Mouse (Mus musculus) ES-E14 (cell line): ENCODE data around the gene Acvrl1. TPM values are rescaled to one million over a fixed set of nuclear protein-coding genes. Genes with fewer than 3 reads are reported as not detected.

ENCODE experiments used
- DNase-seq: peaks from one replicate; pipeline ENCODE4 v3.0.0-alpha.2; 2013; ENCODE audit warnings: low read depth, low spot score
- H3K27ac ChIP-seq: 2 replicates; pipeline ENCODE4 v1.5.1; 2012; ENCODE audit warnings: low read depth, mild to moderate bottlenecking, low read length, moderate library complexity, mixed read lengths; ENCODE audit not compliant: poor library complexity, insufficient read depth, severe bottlenecking
- H3K36me3 ChIP-seq: 2 replicates; pipeline ENCODE4 v1.6.1; 2012; ENCODE audit warnings: mild to moderate bottlenecking, low read length, moderate library complexity, mixed read lengths; ENCODE audit not compliant: control insufficient read depth, poor library complexity, insufficient read depth, severe bottlenecking
- H3K4me1 ChIP-seq, 2 experiments: fragments of 150-350 bp in 1 of 2; sonication (generic) in 1 of 2; 2 replicates each; pipeline ENCODE4 v1.6.1; 2012; ENCODE audit warnings: low read length in 2 of 2, mild to moderate bottlenecking in 1 of 2, mixed read lengths in 1 of 2; ENCODE audit not compliant: control insufficient read depth in 2 of 2, insufficient read depth in 2 of 2, poor library complexity in 1 of 2
- H3K4me3 ChIP-seq, 2 experiments: fragments of 150-350 bp in 1 of 2; sonication (generic) in 1 of 2; 2 replicates each; pipeline ENCODE4 v1.5.1; 2012; ENCODE audit warnings: low read length in 2 of 2, low read depth in 1 of 2, mild to moderate bottlenecking in 1 of 2, mixed read lengths in 1 of 2; ENCODE audit not compliant: insufficient read depth in 1 of 2, poor library complexity in 1 of 2, severe bottlenecking in 1 of 2
- H3K9ac ChIP-seq: 2 replicates; pipeline ENCODE4 v1.6.1; 2012; ENCODE audit warnings: low read depth, mild to moderate bottlenecking, low read length, mixed read lengths; ENCODE audit not compliant: poor library complexity, insufficient read depth, severe bottlenecking
- H3K9me3 ChIP-seq: fragments of 150-350 bp; sonication (generic); 2 replicates; pipeline ENCODE4 v1.6.1; 2012; ENCODE audit warnings: low read depth, mild to moderate bottlenecking, low read length; ENCODE audit not compliant: control insufficient read depth, insufficient read depth
- CHD2 ChIP-seq: IDR thresholded peaks from 2 replicates; pipeline ENCODE4 v1.6.1; 2014; ENCODE audit warnings: mild to moderate bottlenecking, low read depth, low read length, inconsistent platforms
- HCFC1 ChIP-seq: IDR thresholded peaks from 2 replicates; pipeline ENCODE4 v1.6.1; 2012; ENCODE audit warnings: low read length, inconsistent platforms, borderline replicate concordance; ENCODE audit not compliant: insufficient read depth
- MAFK ChIP-seq: IDR thresholded peaks from 2 replicates; pipeline ENCODE4 v1.6.1; 2014; ENCODE audit warnings: mild to moderate bottlenecking, low read depth, low read length, inconsistent platforms; ENCODE audit not compliant: insufficient read depth
- ZC3H11A ChIP-seq: IDR thresholded peaks from 2 replicates; pipeline ENCODE4 v1.6.1; 2012; ENCODE audit warnings: low read depth, mild to moderate bottlenecking, inconsistent platforms, low read length, borderline replicate concordance
- ZNF384 ChIP-seq: IDR thresholded peaks from 2 replicates; pipeline ENCODE4 v1.6.1; 2012; ENCODE audit warnings: low read depth, low read length, inconsistent platforms
- in situ Hi-C, 2 experiments: fragments of 600-800 bp; cut with MboI; formaldehyde crosslinking; loops; one replicate each; pipeline ENCODE4 v1.15.1; 2025; ENCODE audit warnings: low sequenced_read_pairs in 2 of 2, inconsistent platforms in 1 of 2; ENCODE audit not compliant: unreplicated experiment in 2 of 2
- total RNA-seq: library from RNA; depleted of rRNA; stranded (reverse); fragments of 300-350 nt; gene quantifications from 2 replicates; pipeline ENCODE4 v1.2.3, GENCODE M21; 2012

Gene Acvrl1
- total RNA-seq, 1 experiment: 3.3 TPM

GRCm38 (mm10) chr15:101175613-101176283 is 47.4 kb downstream of the Acvrl1 start:
- Histone ChIP-seq H3K9me3 (no peaks in the 10 kb centered on the region), H3K4me1 (peaks cover 9 to 28% of the 10 kb centered on the region in 2 experiments; a peak in 3 of 4 replicates), H3K27ac (no peak overlapping the region), H3K36me3 (no peaks in the 10 kb centered on the region), H3K9ac (no peak overlapping the region), H3K4me3 (peak overlapping the region; percentile 81 to 91; a peak in 3 of 4 replicates)
- DNase-seq: no peak
- in situ Hi-C loops: no loop called here
- no peak for TF ChIP-seq ZC3H11A
- TF ChIP-seq ZNF384: no peak
- TF ChIP-seq CHD2: no peak
- TF ChIP-seq MAFK: no peak

- no peaks in the 10 kb centered on the region for H3K36me3 ChIP-seq
- H3K4me3 ChIP-seq: no peak overlapping the region
- H3K27ac ChIP-seq: no peak overlapping the region
- H3K9me3 ChIP-seq: no peaks in the 10 kb centered on the region
- peaks cover 9 to 31% of the 10 kb centered on the region in 2 experiments; a peak in 3 of 4 replicates for H3K4me1 ChIP-seq
- TF ChIP-seq ZNF384 (no peak), CHD2 (no peak), HCFC1 (no peak), MAFK (no peak)
- in situ Hi-C loops: no loop called here
- no peak for DNase-seq
- H3K9ac ChIP-seq: no peak overlapping the region
Observed at GRCm38 (mm10) chr15:101176284-101176680, 48.0 kb downstream of the Acvrl1 start.

- no peak overlapping the region for H3K4me3 ChIP-seq
- TF ChIP-seq ZC3H11A (no peak), HCFC1 (no peak), MAFK (no peak), CHD2 (no peak), ZNF384 (no peak)
- no peaks in the 10 kb centered on the region for H3K36me3 ChIP-seq
- no peak for DNase-seq
- H3K27ac ChIP-seq: no peak overlapping the region
- no peak overlapping the region for H3K9ac ChIP-seq
- in situ Hi-C loops: no loop called here
- no peaks in the 10 kb centered on the region for H3K9me3 ChIP-seq
- H3K4me1 ChIP-seq: peaks cover 9 to 36% of the 10 kb centered on the region in 2 experiments; a peak in 3 of 4 replicates
Observed at GRCm38 (mm10) chr15:101176795-101177691, 48.7 kb downstream of the Acvrl1 start.

GRCm38 (mm10) chr15:101180363-101181105 is 52.2 kb downstream of the Acvrl1 start:
- no peak for DNase-seq
- peaks cover 9 to 33% of the 10 kb centered on the region in 2 experiments; a peak in 3 of 4 replicates for H3K4me1 ChIP-seq
- no peaks in the 10 kb centered on the region for H3K36me3 ChIP-seq
- H3K9ac ChIP-seq: no peak overlapping the region
- in situ Hi-C loops: no loop called here
- H3K4me3 ChIP-seq: no peak overlapping the region
- TF ChIP-seq HCFC1 (no peak), ZC3H11A (no peak), ZNF384 (no peak)
- no peaks in the 10 kb centered on the region for H3K9me3 ChIP-seq
- no peak overlapping the region for H3K27ac ChIP-seq
